Mouse (Mus musculus) CH12.LX (cell line): Measurements from ENCODE around the gene Dusp23. TPM values are rescaled to one million over a fixed set of nuclear protein-coding genes. Genes with fewer than 3 reads are reported as not detected.

Source experiments
- DNase-seq: peaks from one replicate; pipeline ENCODE4 v3.0.0-alpha.2; 2013; ENCODE audit errors: extremely low read depth
- H3K27ac ChIP-seq: 2 replicates; pipeline ENCODE4 v1.5.1; 2012; ENCODE audit warnings: low read depth, mild to moderate bottlenecking, control low read depth, moderate library complexity; ENCODE audit not compliant: insufficient read depth
- H3K27me3 ChIP-seq: replicated peaks from 2 replicates; pipeline ENCODE3; 2012; ENCODE audit warnings: inconsistent platforms
- H3K36me3 ChIP-seq, 2 experiments: replicated peaks in 1 of 2; 2 replicates each; pipeline versions ENCODE3 to v1.6.1; 2012; ENCODE audit warnings: inconsistent platforms in 1 of 2, low read length in 1 of 2, mild to moderate bottlenecking in 1 of 2, mixed read lengths in 1 of 2, moderate library complexity in 1 of 2; ENCODE audit not compliant: control insufficient read depth in 1 of 2, insufficient read depth in 1 of 2
- H3K4me1 ChIP-seq, 2 experiments: 2 replicates each; pipeline ENCODE4 v1.6.1; 2012; ENCODE audit warnings: inconsistent platforms in 1 of 2, moderate library complexity in 1 of 2; ENCODE audit not compliant: insufficient read depth in 2 of 2, control insufficient read depth in 1 of 2
- H3K4me2 ChIP-seq: 2 replicates; pipeline ENCODE4 v1.6.1; 2012; ENCODE audit warnings: low read depth, mild to moderate bottlenecking, control low read depth; ENCODE audit not compliant: poor library complexity, insufficient read depth, severe bottlenecking
- H3K4me3 ChIP-seq, 3 experiments: fragments of 150-350 bp in 1 of 3; sonication (generic) in 1 of 3; replicated peaks in 1 of 3; 2 replicates each; pipeline versions ENCODE3 to v1.5.1; 2011 to 2012; ENCODE audit warnings: low read depth in 2 of 3, low read length in 2 of 3, mild to moderate bottlenecking in 2 of 3, moderate library complexity in 2 of 3, control low read depth in 1 of 3, improper control_type of control experiment in 1 of 3, inconsistent platforms in 1 of 3, mixed read lengths in 1 of 3; ENCODE audit not compliant: poor library complexity in 1 of 3
- H3K79me2 ChIP-seq: replicated peaks from 2 replicates; pipeline ENCODE4 v1.6.1; 2012; ENCODE audit warnings: mild to moderate bottlenecking, moderate library complexity; ENCODE audit not compliant: control insufficient read depth, poor library complexity, insufficient read depth, severe bottlenecking; ENCODE audit errors: extremely low read depth
- H3K9ac ChIP-seq: 2 replicates; pipeline ENCODE4 v1.6.1; 2012; ENCODE audit warnings: low read depth, mild to moderate bottlenecking, control low read depth, moderate library complexity; ENCODE audit not compliant: insufficient read depth
- H3K9me3 ChIP-seq: replicated peaks from 2 replicates; pipeline ENCODE3; 2012; ENCODE audit warnings: low read length, inconsistent platforms, mixed read lengths
- CHD2 ChIP-seq: IDR thresholded peaks from 2 replicates; pipeline ENCODE4 v1.6.1; 2011; ENCODE audit warnings: low read length, improper control_type of control experiment
- CTCF ChIP-seq, 2 experiments: IDR thresholded peaks in 1 of 2; conservative IDR thresholded peaks in 1 of 2; 2 replicates each; pipeline ENCODE4 v1.5.1; 2011 to 2012; ENCODE audit warnings: low read depth in 2 of 2, low read length in 2 of 2, improper control_type of control experiment in 1 of 2, inconsistent platforms in 1 of 2, mild to moderate bottlenecking in 1 of 2, moderate library complexity in 1 of 2
- E2F4 ChIP-seq: IDR thresholded peaks from 2 replicates; pipeline ENCODE4 v1.6.1; 2011; ENCODE audit warnings: low read depth, low read length, improper control_type of control experiment; ENCODE audit not compliant: insufficient replicate concordance
- GABPA ChIP-seq: IDR thresholded peaks from 2 replicates; pipeline ENCODE4 v1.6.1; 2012; ENCODE audit warnings: low read depth, low read length, improper control_type of control experiment, inconsistent platforms; ENCODE audit not compliant: insufficient replicate concordance
- HCFC1 ChIP-seq: IDR thresholded peaks from 2 replicates; pipeline ENCODE4 v1.6.1; 2012; ENCODE audit warnings: low read depth, mild to moderate bottlenecking, inconsistent platforms, low read length, improper control_type of control experiment
- JUN ChIP-seq: IDR thresholded peaks from 2 replicates; pipeline ENCODE4 v1.6.1; 2011; ENCODE audit warnings: low read depth, mild to moderate bottlenecking, low read length, improper control_type of control experiment, moderate library complexity; ENCODE audit not compliant: insufficient read depth
- KAT2A ChIP-seq: IDR thresholded peaks from 2 replicates; pipeline ENCODE4 v1.6.1; 2012; ENCODE audit warnings: low read length, improper control_type of control experiment, inconsistent platforms; ENCODE audit not compliant: insufficient replicate concordance
- MAFK ChIP-seq: IDR thresholded peaks from 2 replicates; pipeline ENCODE4 v1.6.1; 2011; ENCODE audit warnings: low read length, improper control_type of control experiment; ENCODE audit not compliant: insufficient replicate concordance
- MEF2A ChIP-seq: IDR thresholded peaks from 2 replicates; pipeline ENCODE4 v1.6.1; 2014; ENCODE audit warnings: low read depth, mild to moderate bottlenecking, inconsistent platforms, low read length, improper control_type of control experiment, borderline replicate concordance
- NELFE ChIP-seq: IDR thresholded peaks from 2 replicates; pipeline ENCODE4 v1.6.1; 2011; ENCODE audit warnings: low read depth, low read length, improper control_type of control experiment
- NRF1 ChIP-seq: IDR thresholded peaks from 2 replicates; pipeline ENCODE4 v1.6.1; 2014; ENCODE audit warnings: low read depth, mild to moderate bottlenecking, inconsistent platforms, low read length, improper control_type of control experiment, moderate library complexity
- POLR2A ChIP-seq: IDR thresholded peaks from 2 replicates; pipeline ENCODE4 v1.6.1; 2011; ENCODE audit warnings: low read depth, mild to moderate bottlenecking, improper control_type of control experiment, low read length
- RAD21 ChIP-seq: IDR thresholded peaks from 2 replicates; pipeline ENCODE4 v1.6.1; 2011; ENCODE audit warnings: low read depth, mild to moderate bottlenecking, low read length, improper control_type of control experiment, moderate library complexity
- SIN3A ChIP-seq: IDR thresholded peaks from 2 replicates; pipeline ENCODE4 v1.6.1; 2012; ENCODE audit warnings: low read length, improper control_type of control experiment, inconsistent platforms
- SMC3 ChIP-seq: IDR thresholded peaks from 2 replicates; pipeline ENCODE4 v1.6.1; 2011; ENCODE audit warnings: low read depth, low read length, improper control_type of control experiment
- TBP ChIP-seq: conservative IDR thresholded peaks from 2 replicates; pipeline ENCODE4 v1.6.1; 2011; ENCODE audit warnings: low read depth, low read length, improper control_type of control experiment
- ZKSCAN1 ChIP-seq: IDR thresholded peaks from 2 replicates; pipeline ENCODE4 v1.6.1; 2012; ENCODE audit warnings: low read depth, inconsistent platforms, low read length, improper control_type of control experiment, borderline replicate concordance
- ZNF384 ChIP-seq: IDR thresholded peaks from 2 replicates; pipeline ENCODE4 v1.6.1; 2012; ENCODE audit warnings: low read depth, low read length, improper control_type of control experiment, inconsistent platforms
- dilution Hi-C: fragments of 300-500 bp; cut with MboI; formaldehyde crosslinking; loops from 2 replicates; pipeline ENCODE4 v1.14.3; 2020; ENCODE audit warnings: low sequenced_read_pairs; ENCODE audit not compliant: extremely low pct_unique_long_range_greater_than_20kb, extremely low pct_ligation_motif_present
- in situ Hi-C: fragments of 300-500 bp; cut with MboI; formaldehyde crosslinking; loops from 3 replicates; pipeline ENCODE4 v1.14.3; 2019; ENCODE audit warnings: low sequenced_read_pairs, low pct_ligation_motif_present, low pct_unique_long_range_greater_than_20kb, mixed read lengths
- polyA plus RNA-seq: library from polyadenylated mRNA; unstranded; fragments of >175 nt; gene quantifications from 2 replicates; pipeline ENCODE4 v1.2.1, GENCODE M21; 2012; ENCODE audit warnings: low read depth; ENCODE audit not compliant: insufficient read length
- total RNA-seq, 2 experiments: library from RNA; depleted of rRNA; stranded (reverse); fragments of 300-350 nt in 1 of 2; fragments of >200 nt in 1 of 2; gene quantifications; 2 replicates each; pipeline ENCODE4 v1.2.3; 2012 to 2014

Gene Dusp23
- total and polyA plus RNA-seq, 3 experiments = 0.30 to 1.7 (median 0.85) TPM

- in situ Hi-C loops = loop anchor here (25.0 kb wide), 1 partner anchor 200 kb away; no protein-coding TSS in a partner anchor
- no peak for DNase-seq
- H3K9me3 ChIP-seq = no peaks in the 10 kb centered on the region
- H3K4me1 ChIP-seq = peaks cover 0 to 5% of the 10 kb centered on the region in 2 experiments; a peak in 1 of 4 replicates
- TF ChIP-seq MEF2A (no peak), RAD21 (peak; percentile 57), CTCF (conservative IDR thresholded peaks at IDR 0.05 in 1 of 2, IDR thresholded peaks at IDR 0.05 in 1 of 2; ENCODE audit: low read depth in 2 of 2, low read length in 2 of 2) (peak in 1 of 2 experiments; percentile 70; a peak in 2 of 4 replicates), POLR2A (no peak), SMC3 (peak; percentile 73), ZKSCAN1 (no peak)
- TF ChIP-seq, all 38 proteins: peak for 3
- no peak overlapping the region for H3K4me2 ChIP-seq
- peaks cover 18% of the 10 kb centered on the region for H3K27me3 ChIP-seq
- dilution Hi-C loops = no loop called here
- no peak overlapping the region for H3K9ac ChIP-seq
- no peaks in the 10 kb centered on the region for H3K79me2 ChIP-seq
- no peaks in the 10 kb centered on the region for H3K36me3 ChIP-seq
- H3K27ac ChIP-seq = no peak overlapping the region
- no peak overlapping the region for H3K4me3 ChIP-seq
Measured at GRCm38 (mm10) chr1:172612745-172613144, 20.0 kb downstream of the Dusp23 start.

GRCm38 (mm10) chr1:172611304-172611703 is 21.5 kb downstream of the Dusp23 start:
- H3K4me3 ChIP-seq = no peak overlapping the region
- no peak overlapping the region for H3K27ac ChIP-seq
- H3K9ac ChIP-seq = no peak overlapping the region
- H3K27me3 ChIP-seq = peaks cover 18% of the 10 kb centered on the region
- in situ Hi-C loops = loop anchor here (25.0 kb wide), 1 partner anchor 199 kb away; no protein-coding TSS in a partner anchor
- H3K9me3 ChIP-seq = no peaks in the 10 kb centered on the region
- dilution Hi-C loops = no loop called here
- no peak for DNase-seq
- H3K4me1 ChIP-seq = peaks cover 0 to 5% of the 10 kb centered on the region in 2 experiments; a peak in 1 of 4 replicates
- H3K4me2 ChIP-seq = no peak overlapping the region
- H3K79me2 ChIP-seq = no peaks in the 10 kb centered on the region
- no peaks in the 10 kb centered on the region for H3K36me3 ChIP-seq
- TF ChIP-seq ZNF384 (no peak), NELFE (no peak), CHD2 (no peak), SMC3 (no peak), SIN3A (no peak), GABPA (no peak), E2F4 (no peak), MAFK (no peak), JUN (no peak), HCFC1 (no peak), NRF1 (no peak), KAT2A (no peak), TBP (no peak)
